Mouse (Mus musculus): Measurements from ENCODE around the gene Tmem56.

DNA sequence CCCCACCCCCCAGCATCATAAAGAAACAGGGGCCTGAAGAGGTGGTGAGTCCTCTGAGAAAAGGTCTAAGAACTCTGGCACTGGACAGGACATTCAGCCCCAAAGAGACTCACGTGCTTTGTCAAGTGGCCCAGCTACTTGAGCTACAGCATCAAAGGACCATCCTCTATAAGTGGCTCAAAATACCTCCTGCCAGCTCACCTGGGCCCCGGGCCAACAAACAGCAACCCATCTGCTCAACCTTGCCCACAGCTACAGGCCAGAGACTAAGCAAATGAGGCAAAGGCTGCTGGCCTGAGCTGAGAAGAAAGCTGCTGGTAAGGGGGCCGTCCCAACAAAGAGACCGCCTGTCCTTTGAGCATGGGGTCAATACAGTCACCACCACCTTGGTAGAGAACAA, 5.3 kb downstream of the Tmem56 start:
- no peak for TF ChIP-seq CTCF (IDR thresholded peaks at IDR 0.05; ENCODE audit: control insufficient read depth, insufficient read depth, insufficient replicate concordance, low read depth, low read length)
- TF ChIP-seq POLR2A (IDR thresholded peaks at IDR 0.05; ENCODE audit: control insufficient read depth, low read depth, low read length): no peak

All from testis, adult 2 months (tissue).